Mouse (Mus musculus) 3134 (cell line): Measurements from ENCODE around the gene Ltbp1.
A peak's percentile ranks its signal among the peaks of the same experiment; 100 is the strongest.

ENCODE experiments used
- DNase-seq: peaks from one replicate; pipeline ENCODE4 v3.0.0-alpha.2; 2011; ENCODE audit warnings: low spot score; ENCODE audit not compliant: insufficient read length; ENCODE audit errors: extremely low read depth

The Ltbp1 gene

DNA sequence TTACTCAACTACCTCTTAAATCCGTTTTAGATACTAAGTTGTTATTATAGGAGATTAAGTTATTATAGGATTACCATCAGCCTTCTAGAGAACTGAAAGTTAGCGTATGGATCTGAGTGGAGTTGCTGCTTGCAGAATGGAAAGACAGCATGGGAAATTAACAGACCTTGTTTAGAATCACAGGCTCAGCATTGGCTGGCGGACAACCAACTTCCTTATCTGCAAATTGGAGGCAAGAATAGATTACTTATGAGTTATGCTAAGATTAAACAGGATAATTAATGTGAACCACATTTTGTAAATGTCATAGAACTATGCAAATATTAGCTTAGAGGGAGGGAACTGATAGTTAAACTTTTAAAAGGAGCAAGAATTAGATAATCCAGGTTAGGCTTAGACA lies 223.0 kb downstream of the Ltbp1 start:
- no peak for DNase-seq

DNA sequence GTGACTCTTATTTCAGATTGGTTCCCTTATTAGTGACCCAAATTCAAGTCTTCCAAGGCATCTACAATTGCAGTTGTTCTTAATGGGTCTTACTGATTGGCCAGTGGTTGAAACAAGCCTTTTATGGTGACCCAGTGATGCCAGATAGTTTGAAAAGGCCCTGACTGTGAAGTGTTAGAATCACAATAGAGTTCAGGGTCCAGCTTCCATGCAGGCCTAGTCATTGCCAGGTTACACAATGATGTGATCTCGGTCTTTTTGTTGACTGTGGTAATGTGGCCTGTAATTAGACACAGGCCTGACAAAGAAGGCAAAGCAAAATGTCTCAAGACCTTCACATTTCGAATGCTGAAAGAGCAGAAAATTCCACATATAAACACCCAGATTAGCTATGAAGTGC lies 227.8 kb downstream of the Ltbp1 start:
- no peak for DNase-seq

DNA sequence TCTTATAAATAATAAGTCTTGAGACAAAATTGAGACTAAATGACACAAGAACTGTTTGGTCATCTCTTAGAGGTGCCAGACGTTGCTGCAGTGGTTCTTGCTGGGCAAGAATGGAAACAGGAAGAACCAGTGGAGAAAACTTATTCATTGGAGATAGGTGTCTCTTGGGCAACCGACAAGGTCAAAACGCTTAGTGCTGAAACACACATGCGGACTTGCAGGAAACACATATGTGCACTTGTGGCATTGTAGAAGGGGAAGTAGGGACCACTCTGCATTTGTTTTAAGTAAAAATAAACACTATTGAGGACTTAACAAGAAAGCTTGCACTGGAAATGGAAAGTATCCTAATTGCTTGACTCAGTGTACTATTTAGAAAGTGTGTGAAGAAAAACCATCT lies 228.6 kb downstream of the Ltbp1 start:
- DNase-seq, result no peak

DNA sequence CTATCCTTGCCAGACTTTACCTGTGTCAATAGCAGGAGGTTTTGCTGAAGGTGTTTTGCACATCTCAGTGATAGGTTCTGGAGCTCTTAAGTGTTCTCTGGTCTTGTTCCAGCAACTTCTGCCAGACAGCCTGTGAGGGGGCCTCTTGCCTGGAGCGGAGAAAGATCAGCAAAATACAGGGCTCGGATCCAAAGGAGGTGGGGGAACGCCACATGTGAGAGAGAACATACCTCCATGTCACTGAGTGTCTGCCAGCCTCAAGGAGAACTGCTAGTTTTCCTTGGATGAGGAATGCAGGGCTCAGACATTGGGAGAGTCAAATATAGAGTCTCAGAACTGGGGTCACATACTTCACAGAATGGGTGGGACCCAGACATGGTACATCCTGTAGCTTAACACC lies 230.4 kb downstream of the Ltbp1 start:
- DNase-seq, result no peak

DNA sequence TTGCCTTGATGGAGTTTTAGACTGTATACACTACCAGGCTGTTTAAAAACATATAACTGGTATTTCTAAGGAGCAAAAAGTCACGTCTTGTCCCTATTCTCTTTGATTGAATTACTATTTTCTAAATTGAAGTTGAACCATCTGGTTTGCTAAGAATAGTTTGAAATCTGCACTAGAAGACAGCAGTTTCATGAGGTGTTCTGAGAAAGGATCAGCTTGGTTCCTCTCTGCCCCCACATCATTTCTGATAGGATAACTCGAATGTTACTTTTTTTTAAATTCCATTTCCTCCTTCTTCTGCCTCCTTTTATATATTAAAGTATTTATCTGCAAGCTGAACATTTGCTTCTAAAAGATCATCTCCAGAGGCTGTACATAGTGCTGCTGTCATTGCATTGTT lies 231.2 kb downstream of the Ltbp1 start:
- DNase-seq, result no peak

DNA sequence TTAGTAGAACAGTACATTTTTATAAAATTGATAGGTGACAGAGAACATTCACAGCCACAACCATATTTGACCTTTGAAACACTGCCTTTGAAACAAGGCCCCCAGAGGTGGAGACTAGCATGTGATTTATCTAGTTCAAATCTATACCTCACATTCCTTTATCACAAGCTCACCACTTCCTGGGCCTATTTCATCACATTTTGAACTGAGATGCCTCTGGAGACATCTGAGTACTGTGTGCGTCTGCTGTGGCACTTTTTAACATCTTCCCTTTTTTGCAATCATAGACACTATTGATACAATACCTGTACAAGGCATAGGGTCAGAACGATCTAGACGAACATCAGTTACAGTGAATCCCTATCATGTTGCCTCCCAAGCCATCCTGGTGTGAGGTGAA lies 232.1 kb downstream of the Ltbp1 start:
- no peak for DNase-seq

DNA sequence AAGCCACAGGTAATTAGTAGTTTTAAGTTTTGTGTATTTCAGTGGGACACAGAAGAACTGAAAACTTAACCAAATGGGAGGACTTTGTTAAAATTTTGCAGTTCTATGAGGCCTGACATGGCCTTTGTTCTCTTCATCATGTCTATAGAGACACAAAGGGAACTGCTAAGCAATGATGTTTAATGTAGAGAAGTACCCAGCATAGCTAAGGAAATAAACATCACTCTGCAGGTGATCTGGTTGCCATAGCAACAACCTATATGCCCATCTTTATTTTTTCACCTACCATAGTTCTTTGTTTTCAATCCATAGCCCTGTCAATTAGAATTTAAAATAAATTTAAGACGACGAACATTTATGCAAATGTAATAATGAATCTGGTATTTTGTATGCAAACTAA lies 233.3 kb downstream of the Ltbp1 start:
- DNase-seq, result no peak

DNA sequence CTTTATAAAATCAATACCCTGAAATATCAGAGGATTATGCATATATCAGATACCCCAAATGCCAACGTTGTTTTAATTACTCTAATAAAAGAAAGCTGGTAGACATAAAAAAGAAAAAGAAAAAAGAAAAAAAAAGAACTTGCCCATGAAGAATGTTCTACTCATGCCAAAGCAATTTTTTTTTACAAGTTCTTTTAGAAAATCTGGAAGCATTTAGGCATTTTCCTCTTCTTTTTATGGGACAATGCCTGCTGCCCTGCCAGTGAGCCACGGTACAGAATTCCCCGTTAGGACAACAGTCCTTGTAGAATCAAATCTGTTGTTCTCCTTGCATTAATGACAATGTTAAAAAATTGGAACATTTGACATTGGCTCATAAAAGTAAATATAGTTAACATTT lies 234.2 kb downstream of the Ltbp1 start:
- no peak for DNase-seq

DNA sequence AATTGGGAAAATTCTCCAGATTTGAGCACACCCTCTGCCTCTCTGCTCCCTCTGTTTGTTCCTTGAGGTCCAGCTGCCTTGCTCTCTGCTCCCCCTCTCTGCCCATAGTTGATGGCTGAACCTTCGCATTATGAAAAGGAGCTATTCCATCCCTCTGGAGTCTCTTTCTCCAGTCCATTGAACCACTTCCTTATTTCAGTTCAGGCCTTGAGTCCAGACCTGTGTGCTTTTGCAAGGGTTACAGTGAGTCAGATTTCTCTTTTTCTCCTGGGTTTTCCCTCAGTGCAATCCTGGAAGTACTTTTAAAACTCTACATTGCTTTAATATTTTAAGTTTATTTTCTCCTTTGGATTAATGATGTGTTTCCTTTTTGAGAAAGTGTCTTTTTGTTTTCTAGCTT lies 236.7 kb downstream of the Ltbp1 start:
- no peak for DNase-seq

DNA sequence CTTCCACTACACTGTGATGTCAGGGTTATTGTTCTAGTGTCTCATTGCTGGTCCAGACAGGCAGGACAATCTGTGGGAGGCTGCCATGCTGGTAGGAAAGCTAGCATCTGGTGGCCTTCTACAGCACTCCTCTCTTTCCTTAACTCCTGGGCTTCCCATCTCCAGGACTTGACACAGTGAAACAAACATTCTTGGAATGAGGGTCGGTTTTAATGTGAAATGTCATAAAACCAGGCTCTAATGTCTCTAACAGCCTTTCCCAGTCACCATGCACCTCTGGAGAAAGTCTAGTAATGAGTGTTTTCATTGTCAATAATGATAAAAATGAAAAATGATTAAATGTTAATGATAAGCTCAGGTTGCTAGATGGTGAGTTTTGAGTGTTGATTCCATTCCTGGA lies 237.9 kb downstream of the Ltbp1 start:
- no peak for DNase-seq

DNA sequence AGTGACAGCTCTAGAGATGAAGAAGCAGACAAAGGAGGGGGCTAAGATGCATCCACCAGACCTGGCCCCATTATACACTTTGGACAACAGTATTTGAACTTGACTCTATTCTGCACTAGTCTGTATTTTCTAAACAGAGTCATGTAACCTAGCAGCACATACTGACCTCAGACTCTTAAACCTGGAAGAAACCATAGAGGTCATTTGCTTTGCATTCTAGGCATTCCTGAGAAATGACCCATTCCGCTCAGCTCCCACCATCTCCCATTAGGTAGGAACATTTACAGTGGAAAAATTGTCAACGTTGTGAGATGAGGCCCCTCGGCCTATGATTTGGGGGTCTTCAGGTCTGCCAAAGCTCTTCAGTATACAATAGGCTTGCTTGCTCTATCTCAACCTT lies 238.8 kb downstream of the Ltbp1 start:
- no peak for DNase-seq

DNA sequence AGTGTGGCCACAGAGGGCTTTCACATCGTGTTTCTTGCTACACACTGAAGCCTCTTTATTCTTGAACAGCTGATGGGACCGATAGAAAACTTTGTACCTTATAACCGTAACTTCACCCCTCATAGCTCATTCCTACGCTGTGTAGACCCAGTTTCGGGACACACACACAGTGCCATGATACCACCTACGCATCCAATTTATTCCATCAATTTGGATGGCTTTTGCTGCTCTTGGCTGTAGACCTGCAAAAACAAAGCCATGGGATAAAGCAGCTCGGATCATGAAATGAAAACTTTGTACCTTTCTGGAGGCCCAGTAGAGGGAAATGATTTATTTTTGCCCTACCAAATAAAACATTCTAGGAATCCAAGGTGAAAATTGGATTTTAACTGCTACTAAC lies 239.7 kb downstream of the Ltbp1 start:
- DNase-seq, result no peak

DNA sequence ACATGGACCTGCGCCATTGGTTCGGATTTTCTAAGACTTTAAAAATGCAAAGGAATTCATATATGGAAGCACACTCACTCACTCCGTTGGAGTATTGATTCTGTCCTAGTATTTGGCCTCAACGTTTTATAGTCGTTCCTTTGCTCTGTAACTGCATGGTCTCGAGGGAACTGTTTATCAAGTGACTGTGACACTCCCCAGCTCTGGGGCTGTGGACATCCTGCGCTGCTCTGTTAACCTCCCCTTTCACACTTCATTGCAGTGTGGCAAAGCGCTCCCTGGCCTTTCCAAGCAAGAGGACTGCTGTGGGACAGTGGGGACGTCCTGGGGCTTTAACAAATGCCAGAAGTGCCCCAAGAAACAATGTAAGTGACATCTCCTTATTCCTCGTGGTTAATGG lies 243.3 kb downstream of the Ltbp1 start:
- no peak for DNase-seq

DNA sequence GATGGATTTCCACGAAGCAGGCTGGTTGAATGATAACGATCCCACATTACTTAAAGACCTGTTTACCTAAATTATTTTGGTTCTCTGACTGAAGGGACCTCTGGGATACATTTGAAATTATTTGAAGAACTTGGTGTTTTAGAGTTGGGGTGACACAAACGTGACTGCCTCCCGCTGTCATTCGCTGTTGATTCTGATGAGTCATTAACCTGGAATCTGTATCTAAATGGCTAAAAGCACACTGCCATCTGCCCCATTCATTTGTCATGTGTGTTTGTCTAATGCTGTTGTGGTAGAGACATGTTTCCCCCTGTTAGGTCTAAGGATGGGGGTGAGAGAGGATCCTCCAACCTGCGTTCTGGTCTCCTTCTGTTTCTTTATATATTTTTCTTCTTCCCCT lies 245.2 kb downstream of the Ltbp1 start:
- DNase-seq, result no peak

DNA sequence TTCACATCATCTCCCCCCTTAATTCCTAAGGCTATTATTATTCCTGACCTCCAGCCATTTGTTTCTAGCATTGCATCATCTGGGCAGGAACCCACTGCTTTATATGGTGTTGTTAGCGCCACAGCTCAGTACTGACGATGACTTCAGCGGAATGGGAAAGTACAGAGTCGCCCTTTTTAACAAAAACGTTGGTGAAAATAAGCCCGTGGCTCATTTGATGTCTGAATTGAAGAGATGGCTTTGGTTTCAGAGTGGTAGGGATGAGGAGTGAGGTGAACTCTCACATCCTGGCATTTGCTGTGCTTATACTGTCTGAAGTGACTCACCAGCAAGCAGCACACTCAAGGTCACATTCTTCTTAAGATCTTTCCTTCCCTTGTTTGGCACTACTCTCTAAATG lies 245.7 kb downstream of the Ltbp1 start:
- DNase-seq, result no peak

DNA sequence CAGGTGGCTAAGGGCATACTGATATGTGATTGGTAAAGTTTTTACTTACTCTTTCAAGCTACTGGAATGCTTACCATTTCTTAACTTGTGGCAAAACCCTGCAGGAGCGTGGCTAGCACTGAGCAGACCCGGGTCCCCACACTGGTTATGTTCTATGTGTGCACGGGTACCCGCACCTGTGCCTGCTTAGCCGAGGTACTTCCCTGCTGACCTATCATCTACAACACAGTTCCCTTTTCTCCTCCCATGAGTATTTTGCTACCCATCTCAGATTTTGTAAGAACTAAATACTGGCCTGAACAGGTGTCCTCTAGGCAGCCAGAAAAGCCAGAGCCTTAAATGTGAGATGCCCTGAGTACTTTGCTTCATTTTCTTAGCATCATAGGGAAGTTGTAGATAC lies 247.2 kb downstream of the Ltbp1 start:
- DNase-seq, result no peak

DNA sequence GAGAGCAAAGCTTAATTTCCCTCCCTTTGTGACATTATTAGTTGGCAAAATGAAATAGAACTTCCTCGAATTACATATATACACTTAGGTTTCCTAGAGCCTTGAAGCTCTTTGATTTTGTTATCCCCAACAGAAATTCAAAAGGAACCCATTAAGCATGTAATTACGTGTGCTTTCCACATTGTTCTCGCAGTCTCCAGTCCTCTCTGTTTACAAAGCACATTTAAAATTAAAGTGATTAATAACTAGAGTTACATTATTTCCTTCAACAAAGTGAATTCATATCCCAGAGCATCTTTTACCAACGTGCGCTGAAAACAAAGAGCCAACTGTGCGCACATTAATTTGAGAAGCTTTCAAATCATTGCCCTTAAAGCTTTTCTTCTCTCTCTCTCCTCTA lies 249.5 kb downstream of the Ltbp1 start:
- no peak for DNase-seq

DNA sequence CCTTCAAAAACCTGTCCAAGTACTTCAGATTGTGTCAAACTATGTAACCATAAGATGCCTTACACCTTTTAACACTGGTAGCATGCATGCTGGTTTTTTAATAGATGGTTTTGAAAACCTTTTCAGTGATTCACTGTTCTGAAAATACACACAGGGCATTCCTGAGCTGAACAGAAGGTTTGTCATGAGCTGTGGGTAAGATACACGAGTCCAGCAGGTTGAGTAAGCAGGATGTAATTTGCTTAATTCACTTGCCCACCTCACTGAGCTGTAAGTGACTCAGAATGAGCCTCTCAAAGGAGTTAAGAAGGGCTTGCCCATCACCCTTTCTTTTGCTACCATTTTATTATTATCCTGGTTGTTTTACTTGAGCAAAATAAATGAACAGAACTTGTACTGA lies 250.6 kb downstream of the Ltbp1 start:
- DNase-seq, result peak; percentile 76

DNA sequence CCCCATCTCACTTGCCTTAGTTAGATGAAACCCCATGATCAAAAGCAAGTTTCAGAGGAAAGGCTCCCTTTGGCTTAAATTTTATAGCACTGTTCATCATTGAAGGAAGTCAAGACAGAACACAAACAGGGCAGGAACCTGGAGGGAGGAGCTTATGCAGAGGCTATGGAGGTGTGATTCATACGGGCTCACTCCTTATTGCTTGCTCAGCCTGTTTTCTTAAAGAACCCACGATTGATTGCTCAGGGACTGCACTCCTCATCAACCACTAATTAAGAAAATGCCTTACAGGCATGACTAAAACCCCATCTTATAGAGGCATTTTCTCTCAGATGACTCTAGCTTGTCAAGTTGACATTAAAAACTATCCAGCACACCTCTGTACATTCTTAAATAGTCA lies 253.1 kb downstream of the Ltbp1 start:
- no peak for DNase-seq

DNA sequence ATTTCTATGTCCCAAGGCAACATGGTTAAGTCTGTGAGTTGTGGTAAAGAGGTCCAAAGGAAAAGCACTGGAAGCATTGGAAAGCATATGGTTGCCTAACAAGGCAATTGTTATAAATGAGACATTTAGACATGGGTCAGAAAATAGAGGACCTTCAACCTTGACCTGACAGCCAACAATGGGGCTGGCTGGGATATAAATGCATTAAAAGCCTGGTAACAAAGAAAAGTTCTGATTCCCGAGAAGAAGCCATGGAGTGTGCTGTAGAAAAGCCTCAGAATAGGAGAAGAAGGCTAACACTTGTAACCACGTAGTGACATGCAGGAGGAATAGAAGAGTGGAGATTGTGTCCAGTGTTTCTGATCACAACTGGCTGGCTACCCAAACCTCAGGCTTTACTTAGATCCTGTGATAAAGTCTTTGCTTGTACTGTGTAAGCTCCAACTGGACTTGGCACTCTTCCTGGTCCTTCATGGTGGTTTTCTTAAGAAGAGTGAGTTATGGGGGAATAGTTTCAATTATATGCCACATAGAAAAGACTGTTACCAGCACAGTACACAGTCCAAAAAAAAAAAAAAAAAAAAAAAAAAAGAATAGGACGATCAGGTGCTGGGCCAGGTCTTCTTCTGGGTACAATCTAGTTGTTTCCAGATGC lies 258.1 kb downstream of the Ltbp1 start:
- peak; percentile 61 for DNase-seq

DNA sequence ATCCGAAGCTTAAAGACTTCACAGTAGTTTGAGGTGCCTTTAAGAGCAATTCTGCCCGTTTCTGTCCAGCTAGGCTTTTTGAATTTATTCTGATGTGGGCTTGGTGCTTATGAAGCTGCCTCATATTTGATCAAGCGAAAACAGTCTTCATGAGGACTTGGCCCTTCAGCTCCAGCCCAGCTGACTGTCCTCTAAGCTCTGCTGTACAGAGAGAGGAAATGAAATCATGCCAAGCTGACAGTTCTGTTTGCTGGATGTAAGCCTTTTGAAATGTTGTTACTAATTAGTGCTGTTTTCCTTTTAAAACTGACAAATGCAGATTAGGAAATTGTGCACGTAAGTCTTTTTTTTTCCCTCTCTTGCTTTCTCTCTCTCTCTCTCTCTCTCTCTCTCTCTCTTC lies 263.1 kb downstream of the Ltbp1 start:
- no peak for DNase-seq

DNA sequence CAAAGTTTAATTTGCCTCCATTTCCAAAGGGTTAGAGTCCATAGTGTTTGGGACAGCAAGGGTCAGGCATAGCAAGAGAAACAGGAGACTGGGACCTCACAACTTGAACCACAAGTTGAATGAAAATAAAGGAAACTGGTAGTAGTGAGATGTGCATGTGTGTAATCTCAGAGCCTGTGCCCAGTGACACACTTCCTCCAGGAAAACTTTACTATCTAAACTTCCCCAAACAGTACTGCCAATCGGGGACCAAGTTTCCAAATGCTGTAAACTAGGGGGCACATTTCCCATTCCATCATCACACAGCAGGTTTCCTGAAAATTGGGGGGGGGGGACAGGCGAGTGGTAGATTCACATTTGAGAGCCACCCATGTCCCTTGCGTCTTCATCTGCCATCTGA lies 267.1 kb downstream of the Ltbp1 start:
- DNase-seq, result no peak

DNA sequence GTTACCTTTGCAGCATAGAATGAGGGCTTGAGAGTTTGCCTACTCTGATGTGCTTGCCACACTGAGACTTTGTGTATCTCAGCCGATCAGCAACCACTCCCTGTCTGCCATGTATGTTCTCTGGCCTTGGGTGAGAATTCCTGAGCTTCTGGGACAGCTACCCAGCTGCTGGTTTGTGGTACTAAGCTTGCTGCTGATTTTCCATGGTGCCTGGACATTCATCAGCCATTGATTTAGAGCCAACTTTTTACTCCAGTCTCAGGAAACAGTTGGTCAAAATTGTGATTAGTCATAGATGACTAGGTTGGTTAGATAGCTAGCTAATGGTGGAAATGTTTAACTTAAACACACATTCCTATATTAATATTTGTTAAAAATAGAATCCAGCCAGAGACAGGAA lies 267.9 kb downstream of the Ltbp1 start:
- DNase-seq, result peak; percentile 61
